Mouse (Mus musculus) left cerebral cortex, postnatal 4 days (tissue): Measurements from ENCODE around the gene Ypel3. TPM values are rescaled to one million over a fixed set of nuclear protein-coding genes. Genes with fewer than 3 reads are reported as not detected.
A peak's percentile ranks its signal among the peaks of the same experiment; 100 is the strongest.

Experiments
- DNase-seq: peaks from one replicate; pipeline ENCODE4 v3.0.0-alpha.2; 2022
- intact Hi-C: fragments of 180-260 bp; cut with DNase I; formaldehyde crosslinking; loops from one replicate; pipeline ENCODE4 v1.15.1; 2025
- total RNA-seq, 2 experiments: library from RNA; stranded (reverse); gene quantifications; 2 replicates each; pipeline ENCODE4 v1.2.3; 2021

Ypel3 gene
- total RNA-seq, 2 experiments from 2014 or later, result 110 to 113 TPM

- intact Hi-C loops, result no loop called here
- peak; percentile 98 for DNase-seq
These were observed 15.3 kb downstream of the Ypel3 start, which contains the start of gene Ppp4c for GRCm38 (mm10) chr7:126791851-126792720. TSS of gene Ppp4c (minus strand) at chr7:126792496.

- no peak for DNase-seq
- intact Hi-C loops, result no loop called here
These were observed 16.1 kb downstream of the Ypel3 start for GRCm38 (mm10) chr7:126792721-126793443.

GRCm38 (mm10) chr7:126793456-126794270, 16.9 kb downstream of the Ypel3 start:
- DNase-seq, result no peak
- intact Hi-C loops, result no loop called here

- intact Hi-C loops, result no loop called here
- no peak for DNase-seq
These were observed 17.5 kb downstream of the Ypel3 start for GRCm38 (mm10) chr7:126794271-126794605.

- DNase-seq, result no peak
- intact Hi-C loops, result no loop called here
These were observed 18.9 kb downstream of the Ypel3 start for GRCm38 (mm10) chr7:126795387-126796317.

- peak; percentile 79 for DNase-seq
- intact Hi-C loops, result no loop called here
These were observed 19.7 kb downstream of the Ypel3 start for GRCm38 (mm10) chr7:126796350-126796932.

GRCm38 (mm10) chr7:126797411-126798126, 20.8 kb downstream of the Ypel3 start, which contains the start of gene Fam57b:
TSS of gene Fam57b (plus strand) at chr7:126797668.
- peak; percentile 84 for DNase-seq
- intact Hi-C loops, result no loop called here

GRCm38 (mm10) chr7:126798127-126799049, 21.6 kb downstream of the Ypel3 start:
- intact Hi-C loops, result no loop called here
- DNase-seq, result no peak

GRCm38 (mm10) chr7:126799050-126799467, 22.3 kb downstream of the Ypel3 start:
- intact Hi-C loops, result no loop called here
- DNase-seq, result peak; percentile 97

- peak; percentile 49 for DNase-seq
- intact Hi-C loops, result no loop called here
These were observed 22.9 kb downstream of the Ypel3 start for GRCm38 (mm10) chr7:126799468-126800268.

GRCm38 (mm10) chr7:126800269-126801056, 23.7 kb downstream of the Ypel3 start:
- no peak for DNase-seq
- intact Hi-C loops, result no loop called here

GRCm38 (mm10) chr7:126801057-126801422, 24.3 kb downstream of the Ypel3 start:
- no peak for DNase-seq
- intact Hi-C loops, result no loop called here

GRCm38 (mm10) chr7:126802134-126802889, 25.6 kb downstream of the Ypel3 start:
- DNase-seq, result no peak
- intact Hi-C loops, result no loop called here

GRCm38 (mm10) chr7:126803181-126803580, 26.4 kb downstream of the Ypel3 start:
- DNase-seq, result no peak
- intact Hi-C loops, result no loop called here

GRCm38 (mm10) chr7:126803751-126804150, 27.0 kb downstream of the Ypel3 start:
- intact Hi-C loops, result no loop called here
- no peak for DNase-seq
